Mouse (Mus musculus): ENCODE results near the gene Gorab. TPM values are rescaled to one million over a fixed set of nuclear protein-coding genes. Genes with fewer than 3 reads are reported as not detected.

The Gorab gene
- polyA plus RNA-seq, 1 experiment = 2.2 TPM

GRCm38 (mm10) chr1:163361376-163361775 lies 42.1 kb downstream of the Gorab start:
- Histone ChIP-seq H3K4me1 (replicated peaks; ENCODE audit: control insufficient read depth, insufficient read depth, low read length) (no peaks in the 10 kb centered on the region), H3K36me3 (ENCODE audit: control insufficient read depth, insufficient read depth, low read length) (no peaks in the 10 kb centered on the region), H3K27me3 (ENCODE audit: control insufficient read depth, insufficient read depth, low read length) (no peaks in the 10 kb centered on the region), H3K4me3 (ENCODE audit: control insufficient read depth, insufficient read depth, low read length) (no peak overlapping the region), H3K27ac (ENCODE audit: control insufficient read depth, insufficient read depth, low read length) (no peak overlapping the region)
- no peak for TF ChIP-seq CTCF (IDR thresholded peaks at IDR 0.05; ENCODE audit: borderline replicate concordance, control insufficient read depth, extremely low read depth, insufficient read depth, low read length, poor library complexity)
- no peak for TF ChIP-seq POLR2A (IDR thresholded peaks at IDR 0.05; ENCODE audit: control insufficient read depth, extremely low read depth, insufficient read depth, low read length, poor library complexity)
- DNase-seq = no peak
- WGBS = 94% methylated on average over 5 of the region's 5 CpGs

- Histone ChIP-seq H3K4me1 (replicated peaks; ENCODE audit: control insufficient read depth, insufficient read depth, low read length) (no peaks in the 10 kb centered on the region), H3K36me3 (ENCODE audit: control insufficient read depth, insufficient read depth, low read length) (no peaks in the 10 kb centered on the region), H3K4me3 (ENCODE audit: control insufficient read depth, insufficient read depth, low read length) (no peak overlapping the region), H3K27ac (ENCODE audit: control insufficient read depth, insufficient read depth, low read length) (no peak overlapping the region), H3K27me3 (ENCODE audit: control insufficient read depth, insufficient read depth, low read length) (no peaks in the 10 kb centered on the region)
- no peak for DNase-seq
- TF ChIP-seq CTCF (IDR thresholded peaks at IDR 0.05; ENCODE audit: borderline replicate concordance, control insufficient read depth, extremely low read depth, insufficient read depth, low read length, poor library complexity) = no peak
- no peak for TF ChIP-seq POLR2A (IDR thresholded peaks at IDR 0.05; ENCODE audit: control insufficient read depth, extremely low read depth, insufficient read depth, low read length, poor library complexity)
- WGBS = 83% methylated on average over 6 of the region's 6 CpGs
These were observed 42.7 kb downstream of the Gorab start for GRCm38 (mm10) chr1:163360796-163361195.

- DNase-seq = no peak
- H3K4me1 ChIP-seq (replicated peaks; ENCODE audit: control insufficient read depth, insufficient read depth, low read length) = no peaks in the 10 kb centered on the region
- H3K27ac ChIP-seq (ENCODE audit: control insufficient read depth, insufficient read depth, low read length) = no peak overlapping the region
- no peaks in the 10 kb centered on the region for H3K36me3 ChIP-seq (ENCODE audit: control insufficient read depth, insufficient read depth, low read length)
- no peak for TF ChIP-seq CTCF (IDR thresholded peaks at IDR 0.05; ENCODE audit: borderline replicate concordance, control insufficient read depth, extremely low read depth, insufficient read depth, low read length, poor library complexity)
- TF ChIP-seq POLR2A (IDR thresholded peaks at IDR 0.05; ENCODE audit: control insufficient read depth, extremely low read depth, insufficient read depth, low read length, poor library complexity) = no peak
- H3K4me3 ChIP-seq (ENCODE audit: control insufficient read depth, insufficient read depth, low read length) = no peak overlapping the region
- H3K27me3 ChIP-seq (ENCODE audit: control insufficient read depth, insufficient read depth, low read length) = no peaks in the 10 kb centered on the region
- WGBS = 96% methylated on average over 3 of the region's 3 CpGs
These were observed 43.9 kb downstream of the Gorab start for GRCm38 (mm10) chr1:163359521-163359920.

- no peak for DNase-seq
- Histone ChIP-seq H3K27ac (ENCODE audit: control insufficient read depth, insufficient read depth, low read length) (no peak overlapping the region), H3K27me3 (ENCODE audit: control insufficient read depth, insufficient read depth, low read length) (no peaks in the 10 kb centered on the region), H3K4me1 (replicated peaks; ENCODE audit: control insufficient read depth, insufficient read depth, low read length) (no peaks in the 10 kb centered on the region), H3K4me3 (ENCODE audit: control insufficient read depth, insufficient read depth, low read length) (no peak overlapping the region), H3K36me3 (ENCODE audit: control insufficient read depth, insufficient read depth, low read length) (no peaks in the 10 kb centered on the region)
- 74% methylated on average over 7 of the region's 7 CpGs for WGBS
- TF ChIP-seq POLR2A (IDR thresholded peaks at IDR 0.05; ENCODE audit: control insufficient read depth, extremely low read depth, insufficient read depth, low read length, poor library complexity) = no peak
- no peak for TF ChIP-seq CTCF (IDR thresholded peaks at IDR 0.05; ENCODE audit: borderline replicate concordance, control insufficient read depth, extremely low read depth, insufficient read depth, low read length, poor library complexity)
These were observed 45.3 kb downstream of the Gorab start for GRCm38 (mm10) chr1:163358165-163358564.

GRCm38 (mm10) chr1:163357733-163358132 lies 45.7 kb downstream of the Gorab start:
- no peaks in the 10 kb centered on the region for H3K4me1 ChIP-seq (replicated peaks; ENCODE audit: control insufficient read depth, insufficient read depth, low read length)
- no peak for TF ChIP-seq POLR2A (IDR thresholded peaks at IDR 0.05; ENCODE audit: control insufficient read depth, extremely low read depth, insufficient read depth, low read length, poor library complexity)
- TF ChIP-seq CTCF (IDR thresholded peaks at IDR 0.05; ENCODE audit: borderline replicate concordance, control insufficient read depth, extremely low read depth, insufficient read depth, low read length, poor library complexity) = no peak
- H3K4me3 ChIP-seq (ENCODE audit: control insufficient read depth, insufficient read depth, low read length) = no peak overlapping the region
- H3K27ac ChIP-seq (ENCODE audit: control insufficient read depth, insufficient read depth, low read length) = no peak overlapping the region
- no peaks in the 10 kb centered on the region for H3K27me3 ChIP-seq (ENCODE audit: control insufficient read depth, insufficient read depth, low read length)
- no peaks in the 10 kb centered on the region for H3K36me3 ChIP-seq (ENCODE audit: control insufficient read depth, insufficient read depth, low read length)
- WGBS = 75% methylated on average over 6 of the region's 6 CpGs
- no peak for DNase-seq

GRCm38 (mm10) chr1:163356167-163356566 lies 47.3 kb downstream of the Gorab start:
- DNase-seq = no peak
- WGBS = 73% methylated on average over 4 of the region's 4 CpGs
- no peak for TF ChIP-seq POLR2A (IDR thresholded peaks at IDR 0.05; ENCODE audit: control insufficient read depth, extremely low read depth, insufficient read depth, low read length, poor library complexity)

GRCm38 (mm10) chr1:163355626-163356156 lies 47.8 kb downstream of the Gorab start:
- Histone ChIP-seq H3K27me3 (ENCODE audit: control insufficient read depth, insufficient read depth, low read length) (no peaks in the 10 kb centered on the region), H3K4me1 (replicated peaks; ENCODE audit: control insufficient read depth, insufficient read depth, low read length) (no peaks in the 10 kb centered on the region), H3K36me3 (ENCODE audit: control insufficient read depth, insufficient read depth, low read length) (no peaks in the 10 kb centered on the region), H3K4me3 (ENCODE audit: control insufficient read depth, insufficient read depth, low read length) (no peak overlapping the region), H3K27ac (ENCODE audit: control insufficient read depth, insufficient read depth, low read length) (no peak overlapping the region)
- no peak for DNase-seq
- WGBS = 35% methylated on average over 3 of the region's 3 CpGs
- no peak for TF ChIP-seq POLR2A (IDR thresholded peaks at IDR 0.05; ENCODE audit: control insufficient read depth, extremely low read depth, insufficient read depth, low read length, poor library complexity)
- no peak for TF ChIP-seq CTCF (IDR thresholded peaks at IDR 0.05; ENCODE audit: borderline replicate concordance, control insufficient read depth, extremely low read depth, insufficient read depth, low read length, poor library complexity)

More at GRCm38 (mm10) chr1:163356167-163356566, 47.3 kb downstream of the Gorab start:
- H3K4me1 ChIP-seq (replicated peaks; ENCODE audit: control insufficient read depth, insufficient read depth, low read length) = no peaks in the 10 kb centered on the region
- H3K27me3 ChIP-seq (ENCODE audit: control insufficient read depth, insufficient read depth, low read length) = no peaks in the 10 kb centered on the region
- no peaks in the 10 kb centered on the region for H3K36me3 ChIP-seq (ENCODE audit: control insufficient read depth, insufficient read depth, low read length)
- H3K27ac ChIP-seq (ENCODE audit: control insufficient read depth, insufficient read depth, low read length) = no peak overlapping the region
- H3K4me3 ChIP-seq (ENCODE audit: control insufficient read depth, insufficient read depth, low read length) = no peak overlapping the region

Data from thymus, adult 2 months (tissue).